Mouse (Mus musculus): ENCODE measurements around the gene Ldhd. TPM values are rescaled to one million over a fixed set of nuclear protein-coding genes. Genes with fewer than 3 reads are reported as not detected.
A peak's percentile ranks its signal among the peaks of the same experiment; 100 is the strongest.

The Ldhd gene
- 0.24 and 0.43 TPM in 2 replicates for polyA plus RNA-seq (2012; ENCODE audit: insufficient read depth, insufficient read length, missing spikeins)

GRCm38 (mm10) chr8:111630105-111630521, at the start of gene Ldhd:
Gene Ldhd (minus strand): TSS chr8:111630374.
- TF ChIP-seq POLR2A (IDR thresholded peaks at IDR 0.05; ENCODE audit: borderline replicate concordance, low read depth, low read length), result no peak
- TF ChIP-seq CTCF (IDR thresholded peaks at IDR 0.05; ENCODE audit: low read depth, low read length), result no peak
- H3K27ac ChIP-seq (ENCODE audit: insufficient read depth, low read depth, low read length), result no peak within 1 kb of the TSS
- no peak within 1 kb of the TSS for H3K4me3 ChIP-seq (ENCODE audit: insufficient read depth, low read length)
- peaks cover 16% of the 10 kb centered on the region for H3K4me1 ChIP-seq (ENCODE audit: control insufficient read depth, insufficient read depth, low read length)

DNA sequence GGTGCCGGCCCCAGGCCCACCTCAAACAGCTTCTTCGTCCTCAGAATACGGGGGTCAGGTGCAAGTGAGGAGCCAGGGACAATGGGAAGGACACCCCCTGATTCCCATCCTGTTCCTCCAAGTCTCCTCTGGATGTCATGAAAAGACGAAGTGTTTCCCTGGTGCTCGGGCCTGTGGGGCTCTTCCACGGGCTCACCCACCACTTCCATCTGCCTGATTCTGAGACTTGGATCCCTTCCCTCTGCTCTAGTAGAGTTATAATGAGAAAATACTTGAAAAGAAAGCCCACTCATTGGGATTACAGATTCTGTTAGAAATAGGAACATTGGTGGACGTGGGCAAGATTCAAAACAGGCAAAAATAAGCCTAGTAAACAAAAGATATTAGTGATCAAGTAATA, 48.7 kb upstream of the Ldhd start:
- H3K4me3 ChIP-seq (ENCODE audit: insufficient read depth, low read length), result no peak overlapping the region
- H3K27ac ChIP-seq (ENCODE audit: insufficient read depth, low read depth, low read length), result no peak overlapping the region
- no peaks in the 10 kb centered on the region for H3K4me1 ChIP-seq (ENCODE audit: control insufficient read depth, insufficient read depth, low read length)
- TF ChIP-seq POLR2A (IDR thresholded peaks at IDR 0.05; ENCODE audit: borderline replicate concordance, low read depth, low read length), result no peak
- TF ChIP-seq CTCF (IDR thresholded peaks at IDR 0.05; ENCODE audit: low read depth, low read length), result no peak

DNA sequence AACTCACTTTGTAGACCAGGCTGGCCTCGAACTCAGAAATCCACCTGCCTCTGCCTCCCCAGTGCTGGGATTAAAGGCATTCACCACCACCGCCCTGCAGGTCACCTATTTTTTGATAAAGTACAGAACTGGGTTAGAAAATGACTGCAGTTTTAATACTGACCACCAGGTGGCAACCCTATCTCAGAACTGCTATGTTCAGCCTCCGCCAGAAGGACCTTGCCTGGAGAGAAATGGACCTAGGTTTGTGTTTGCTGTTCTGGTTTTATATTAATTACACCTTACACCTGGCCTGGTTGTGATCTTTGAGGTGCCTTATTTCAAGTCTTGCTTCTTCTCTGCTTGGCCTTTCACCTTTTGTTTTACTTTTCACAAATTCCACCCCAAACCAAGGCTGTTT, 47.9 kb upstream of the Ldhd start:
- H3K27ac ChIP-seq (ENCODE audit: insufficient read depth, low read depth, low read length), result no peak overlapping the region
- H3K4me3 ChIP-seq (ENCODE audit: insufficient read depth, low read length), result no peak overlapping the region
- TF ChIP-seq POLR2A (IDR thresholded peaks at IDR 0.05; ENCODE audit: borderline replicate concordance, low read depth, low read length) (no peak), CTCF (IDR thresholded peaks at IDR 0.05; ENCODE audit: low read depth, low read length) (peak; percentile 29; the same call in 1 of the 2 replicates)
- H3K4me1 ChIP-seq (ENCODE audit: control insufficient read depth, insufficient read depth, low read length), result no peaks in the 10 kb centered on the region

DNA sequence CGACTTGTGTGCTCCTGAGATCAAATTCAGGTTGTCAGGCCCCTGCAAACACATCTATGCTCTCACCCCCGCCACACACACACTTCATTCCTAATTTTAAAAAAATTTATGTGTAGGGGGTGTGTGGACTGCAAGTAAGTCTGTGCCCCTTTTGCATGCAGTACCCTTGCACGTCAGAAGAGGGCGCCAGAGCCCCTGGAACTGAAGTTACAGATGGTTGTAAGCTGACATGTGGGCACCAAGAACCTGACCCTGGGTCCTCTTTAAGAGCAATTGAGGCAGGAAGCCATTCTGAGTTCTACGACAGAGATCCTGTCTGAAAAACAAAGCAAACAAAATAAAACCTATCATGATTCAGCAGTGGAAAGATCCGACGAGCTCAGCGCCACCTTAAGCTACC, 46.1 kb upstream of the Ldhd start:
- no peak overlapping the region for H3K27ac ChIP-seq (ENCODE audit: insufficient read depth, low read depth, low read length)
- no peak overlapping the region for H3K4me3 ChIP-seq (ENCODE audit: insufficient read depth, low read length)
- TF ChIP-seq CTCF (IDR thresholded peaks at IDR 0.05; ENCODE audit: low read depth, low read length) (peak; percentile 47; the same call in 1 of the 2 replicates), POLR2A (IDR thresholded peaks at IDR 0.05; ENCODE audit: borderline replicate concordance, low read depth, low read length) (no peak)
- no peaks in the 10 kb centered on the region for H3K4me1 ChIP-seq (ENCODE audit: control insufficient read depth, insufficient read depth, low read length)

- Histone ChIP-seq H3K4me3 (ENCODE audit: insufficient read depth, low read length) (no peak overlapping the region), H3K4me1 (ENCODE audit: control insufficient read depth, insufficient read depth, low read length) (no peaks in the 10 kb centered on the region)
- TF ChIP-seq POLR2A (IDR thresholded peaks at IDR 0.05; ENCODE audit: borderline replicate concordance, low read depth, low read length), result no peak
- no peak for TF ChIP-seq CTCF (IDR thresholded peaks at IDR 0.05; ENCODE audit: low read depth, low read length)
Observed at GRCm38 (mm10) chr8:111666751-111667150, 36.6 kb upstream of the Ldhd start.

DNA sequence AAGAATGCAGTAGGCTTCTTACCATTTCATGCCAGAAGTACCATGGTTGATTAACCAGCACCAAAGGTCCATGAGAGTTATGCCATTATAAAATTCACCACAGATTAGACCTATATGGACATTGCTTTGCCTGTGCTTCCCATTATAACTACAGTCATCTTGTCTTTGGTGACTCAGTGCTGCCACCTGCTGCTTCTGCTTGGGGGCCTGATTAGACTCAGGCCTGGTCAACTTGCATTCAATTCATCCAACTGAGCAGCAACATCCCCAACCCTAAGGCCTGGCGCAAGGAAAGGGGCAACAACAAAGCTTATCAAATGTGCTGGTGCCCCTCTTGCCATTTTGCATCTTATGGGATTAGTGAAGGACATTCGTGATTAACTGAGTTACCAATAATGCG, 32.3 kb upstream of the Ldhd start:
- H3K27ac ChIP-seq (ENCODE audit: insufficient read depth, low read depth, low read length), result no peak overlapping the region
- H3K4me1 ChIP-seq (ENCODE audit: control insufficient read depth, insufficient read depth, low read length), result peaks cover 26% of the 10 kb centered on the region
- H3K4me3 ChIP-seq (ENCODE audit: insufficient read depth, low read length), result no peak overlapping the region
- TF ChIP-seq CTCF (IDR thresholded peaks at IDR 0.05; ENCODE audit: low read depth, low read length), result peak; percentile 71
- TF ChIP-seq POLR2A (IDR thresholded peaks at IDR 0.05; ENCODE audit: borderline replicate concordance, low read depth, low read length), result no peak

More at GRCm38 (mm10) chr8:111666751-111667150, 36.6 kb upstream of the Ldhd start:
- H3K27ac ChIP-seq (ENCODE audit: insufficient read depth, low read depth, low read length), result no peak overlapping the region

DNA sequence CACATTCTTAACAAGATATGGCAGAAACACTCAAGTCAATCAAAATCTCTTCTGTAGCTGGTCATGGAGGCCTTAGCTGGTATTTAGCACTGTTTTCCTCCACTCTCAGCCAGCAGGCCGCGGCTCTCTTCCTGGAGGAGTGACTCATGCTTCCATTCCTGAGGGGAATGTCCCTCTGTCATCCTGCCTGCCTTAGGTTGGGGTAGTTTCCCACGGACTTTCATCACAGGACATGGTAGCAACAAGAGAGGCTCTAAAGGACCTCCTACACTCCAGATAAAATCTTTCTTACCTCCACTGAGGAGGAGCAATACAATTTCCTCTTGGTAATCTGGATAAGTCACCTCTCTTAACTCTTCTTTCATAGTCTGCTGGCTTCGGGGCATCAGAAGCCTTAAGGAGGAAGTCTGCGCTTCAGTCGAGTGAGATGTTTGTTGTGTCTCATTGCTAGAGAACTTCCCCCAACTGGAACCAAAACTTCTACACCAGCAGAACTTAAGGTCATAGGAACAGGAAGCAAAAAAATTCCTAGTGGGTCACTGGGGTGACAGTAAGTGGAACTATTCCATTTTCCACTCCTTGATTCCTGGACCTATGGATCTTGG, 28.7 kb upstream of the Ldhd start:
- peak overlapping the region; percentile 72 for H3K27ac ChIP-seq (ENCODE audit: insufficient read depth, low read depth, low read length)
- TF ChIP-seq POLR2A (IDR thresholded peaks at IDR 0.05; ENCODE audit: borderline replicate concordance, low read depth, low read length) (no peak), CTCF (IDR thresholded peaks at IDR 0.05; ENCODE audit: low read depth, low read length) (no peak)

DNA sequence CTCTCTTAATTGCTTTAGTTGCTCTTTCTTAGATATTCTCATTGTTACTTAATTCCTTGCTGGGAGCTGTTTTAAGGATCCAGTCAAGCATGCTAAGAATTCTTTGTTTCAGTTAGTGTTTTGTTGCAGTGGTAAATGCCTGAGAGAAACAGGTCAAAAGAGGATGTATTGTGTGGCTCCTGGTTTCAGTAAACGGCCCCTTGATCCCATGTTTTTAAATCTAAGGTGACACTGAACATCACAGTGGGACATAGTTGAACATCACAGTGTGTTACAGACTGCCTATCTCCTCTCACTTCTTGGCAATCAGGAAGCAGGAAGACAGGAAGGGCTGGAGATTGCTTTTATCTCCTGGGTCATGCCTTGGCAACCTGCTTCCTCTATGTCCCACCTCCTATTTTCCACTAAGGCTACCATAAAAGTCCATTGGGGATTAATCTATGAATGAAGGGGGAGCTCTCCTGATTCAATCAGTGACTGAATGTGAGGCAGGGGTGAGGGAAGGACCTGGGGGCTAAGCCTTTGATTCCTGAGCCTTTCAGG, 27.2 kb upstream of the Ldhd start:
- H3K4me1 ChIP-seq (ENCODE audit: control insufficient read depth, insufficient read depth, low read length), result peaks cover 46% of the 10 kb centered on the region
- no peak overlapping the region for H3K4me3 ChIP-seq (ENCODE audit: insufficient read depth, low read length)
- TF ChIP-seq POLR2A (IDR thresholded peaks at IDR 0.05; ENCODE audit: borderline replicate concordance, low read depth, low read length) (no peak), CTCF (IDR thresholded peaks at IDR 0.05; ENCODE audit: low read depth, low read length) (no peak)
- H3K27ac ChIP-seq (ENCODE audit: insufficient read depth, low read depth, low read length), result no peak overlapping the region

More for the DNA sequence above, 28.7 kb upstream of the Ldhd start:
- peaks cover 39% of the 10 kb centered on the region for H3K4me1 ChIP-seq (ENCODE audit: control insufficient read depth, insufficient read depth, low read length)
- H3K4me3 ChIP-seq (ENCODE audit: insufficient read depth, low read length), result peak overlapping the region; percentile 15

DNA sequence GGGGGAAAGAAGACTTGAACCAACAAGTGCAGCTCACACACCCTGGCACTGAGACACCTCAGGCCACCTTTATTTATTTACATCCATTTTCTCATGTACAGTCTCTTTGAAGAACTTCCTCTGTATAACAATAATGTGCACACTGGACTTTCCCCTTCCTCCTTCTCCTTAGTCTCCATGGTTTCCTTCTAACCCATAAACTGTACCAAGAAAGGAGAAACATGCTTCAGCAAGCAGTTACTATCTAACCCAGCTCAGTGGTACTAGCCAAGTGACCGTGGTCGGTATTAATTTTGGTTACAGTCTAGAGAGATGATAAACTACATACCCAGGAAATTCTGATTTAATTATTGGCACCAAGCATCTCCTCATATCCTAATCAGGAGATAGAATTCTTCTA, 23.4 kb upstream of the Ldhd start:
- no peak overlapping the region for H3K27ac ChIP-seq (ENCODE audit: insufficient read depth, low read depth, low read length)
- H3K4me1 ChIP-seq (ENCODE audit: control insufficient read depth, insufficient read depth, low read length), result peaks cover 32% of the 10 kb centered on the region
- H3K4me3 ChIP-seq (ENCODE audit: insufficient read depth, low read length), result no peak overlapping the region
- TF ChIP-seq POLR2A (IDR thresholded peaks at IDR 0.05; ENCODE audit: borderline replicate concordance, low read depth, low read length) (no peak), CTCF (IDR thresholded peaks at IDR 0.05; ENCODE audit: low read depth, low read length) (no peak)

- no peak for TF ChIP-seq CTCF (IDR thresholded peaks at IDR 0.05; ENCODE audit: low read depth, low read length)
- no peak for TF ChIP-seq POLR2A (IDR thresholded peaks at IDR 0.05; ENCODE audit: borderline replicate concordance, low read depth, low read length)
Observed at GRCm38 (mm10) chr8:111650651-111651050, 20.5 kb upstream of the Ldhd start.

More at GRCm38 (mm10) chr8:111650651-111651050, 20.5 kb upstream of the Ldhd start:
- Histone ChIP-seq H3K27ac (ENCODE audit: insufficient read depth, low read depth, low read length) (no peak overlapping the region), H3K4me3 (ENCODE audit: insufficient read depth, low read length) (no peak overlapping the region), H3K4me1 (ENCODE audit: control insufficient read depth, insufficient read depth, low read length) (peaks cover 20% of the 10 kb centered on the region)
